8 mouse cellular contexts compared by ENCODE assay signal in the genomic region with DNA sequence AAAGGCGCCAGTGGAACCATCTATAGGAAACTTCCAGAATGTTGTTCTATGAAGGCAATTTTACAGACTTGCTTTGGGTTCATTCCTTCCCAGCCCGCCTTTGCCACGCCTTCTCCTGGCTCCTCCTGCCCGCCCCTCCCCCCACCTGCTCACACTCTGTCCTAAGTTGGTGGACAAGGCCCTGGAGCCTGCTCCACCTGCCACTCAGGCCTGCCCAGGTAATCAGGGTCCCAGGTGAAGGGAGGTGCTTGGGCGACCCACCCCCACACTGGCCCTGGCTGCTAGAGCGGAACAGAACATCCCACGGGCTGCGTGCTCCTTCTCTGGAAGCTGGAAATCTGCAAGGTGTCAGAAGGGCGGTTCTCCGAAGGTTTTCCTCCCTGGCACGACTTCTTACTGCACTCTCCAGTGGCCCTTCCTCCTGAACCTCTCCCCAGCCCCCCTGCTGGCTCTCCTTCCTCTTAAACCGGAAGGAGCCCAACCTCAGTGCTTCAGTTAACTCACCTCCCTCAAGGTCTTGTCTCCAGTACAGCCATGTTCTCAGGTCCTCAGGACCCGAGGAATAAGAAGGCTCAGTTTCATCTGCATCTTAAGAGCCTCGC. TPM values are rescaled to one million over a fixed set of nuclear protein-coding genes. Genes with fewer than 3 reads are reported as not detected.
DNase-seq lines count a peak whose midpoint lies in the region; ATAC-seq lines count a peak whose summit lies in the region.

No protein-coding gene starts in this region.

- no peaks in the 10 kb centered on the region for H3K27me3 ChIP-seq in heart, embryonic 13.5 days (replicated peaks)
- H3K27me3 ChIP-seq in embryonic facial prominence, embryonic 12.5 days, result no peaks in the 10 kb centered on the region

- 42% methylated on average over 14 of the region's 14 CpGs for WGBS in heart, embryonic 13.5 days
- 30% methylated on average over 14 of the region's 14 CpGs for WGBS in embryonic facial prominence, embryonic 12.5 days
- 60% methylated on average over 10 of the region's 14 CpGs for WGBS in macrophage (ENCODE audit: missing documents)

- H3K4me2 ChIP-seq in heart, embryonic 13.5 days, result no peak overlapping the region
- no peak overlapping the region for H3K4me2 ChIP-seq in embryonic facial prominence, embryonic 12.5 days (replicated peaks)

- H3K4me1 ChIP-seq in heart, embryonic 13.5 days, result peaks cover 14% of the 10 kb centered on the region; the same call in 1 of the 2 replicates
- peaks cover 4% of the 10 kb centered on the region; the same call in 1 of the 2 replicates for H3K4me1 ChIP-seq in embryonic facial prominence, embryonic 12.5 days

- no peak overlapping the region for H3K4me3 ChIP-seq in heart, embryonic 13.5 days
- no peak overlapping the region for H3K4me3 ChIP-seq in embryonic facial prominence, embryonic 12.5 days
- H3K4me3 ChIP-seq in macrophage (ENCODE audit: inconsistent target), result no peak overlapping the region

- DNase-seq in heart, postnatal 4 days, result no peak
- peak; percentile 46 to 53 for DNase-seq in kidney, postnatal 36 days
- DNase-seq in adrenal gland, adult 2 months, result no peak
- DNase-seq in cerebellum, adult 18-20 months, result no peak
- no peak for DNase-seq in urinary bladder, postnatal 10 days (ENCODE audit: low spot score)

- 0 out of 2 replicates have a peak, but pooled peaks have one; percentile 35 for ATAC-seq in heart, embryonic 13.5 days (ENCODE audit: extremely low read depth, insufficient number of reproducible peaks, low FRiP score, low TSS enrichment)
- 0 out of 2 replicates have a peak, but pooled peaks have one; percentile 6 for ATAC-seq in embryonic facial prominence, embryonic 12.5 days (ENCODE audit: insufficient number of reproducible peaks, insufficient read depth, low FRiP score, low TSS enrichment)

- no peaks in the 10 kb centered on the region for H3K36me3 ChIP-seq in heart, embryonic 13.5 days
- no peaks in the 10 kb centered on the region for H3K36me3 ChIP-seq in embryonic facial prominence, embryonic 12.5 days
- H3K36me3 ChIP-seq in macrophage (ENCODE audit: inconsistent target), result no peaks in the 10 kb centered on the region

- H3K9ac ChIP-seq in heart, embryonic 13.5 days, result no peak overlapping the region
- no peak overlapping the region for H3K9ac ChIP-seq in embryonic facial prominence, embryonic 12.5 days

- no peak overlapping the region for H3K27ac ChIP-seq in heart, embryonic 13.5 days (replicated peaks)
- no peak overlapping the region for H3K27ac ChIP-seq in embryonic facial prominence, embryonic 12.5 days
- H3K27ac ChIP-seq in macrophage, result 0 out of 2 replicates have a peak overlapping the region, but pooled peaks have one; percentile 10

- H3K79me2 ChIP-seq in macrophage (ENCODE audit: inconsistent target), result no peaks in the 10 kb centered on the region

- no peaks in the 10 kb centered on the region for H3K9me3 ChIP-seq in heart, embryonic 13.5 days
- H3K9me3 ChIP-seq in embryonic facial prominence, embryonic 12.5 days, result no peaks in the 10 kb centered on the region

RNA-seq across cellular contexts. Expression of a gene that starts 18.7 kb away (rescaled TPM):
- polyA plus RNA-seq in heart, embryonic 13.5 days (2015; fragmentation: Nextera tagmentation; extraction: Ambion mirVana), result 2.5 and 3.5 TPM in 2 replicates
- 1 to 10 TPM; 3.1 to 3.7 TPM for total RNA-seq in heart, postnatal 4 days (2021)
- polyA plus RNA-seq in embryonic facial prominence, embryonic 12.5 days (2016; fragmentation: Nextera tagmentation; extraction: Ambion mirVana), result 2.0 and 2.3 TPM in 2 replicates
- 10 to 100 TPM in 16 of 26 experiments, 1 to 10 TPM in 10; 2.6 to 61.4 (median 17.5) TPM for total RNA-seq in macrophage (2018; cell fraction: chromatin; rRNA removed)
- total RNA-seq in macrophage (2018; cell fraction: cytosol; rRNA removed), result 100 to 1,000 TPM in 9 of 26 experiments, 10 to 100 TPM in 17; 29.8 to 129 (median 60.5) TPM
- 100 to 1,000 TPM in 1 of 26 experiments, 10 to 100 TPM in 24, 1 to 10 TPM in 1; 5.4 to 108 (median 31.2) TPM for total RNA-seq in macrophage (2018; cell fraction: nucleus; rRNA removed)
- polyA plus RNA-seq in macrophage (2018), result 44.5 to 143 TPM (median 102 TPM) in 3 replicates
- total RNA-seq in adrenal gland, adult 2 months (2021), result 10 to 100 TPM; 17.1 to 19.8 TPM
- polyA plus RNA-seq in adrenal gland, adult 2 months (2012; rRNA removed), result 49.2 and 55.1 TPM in 2 replicates

RNA-seq across cellular contexts. Expression of a gene that starts 43.8 kb away (rescaled TPM):
- polyA plus RNA-seq in heart, embryonic 13.5 days (2015; fragmentation: Nextera tagmentation; extraction: Ambion mirVana), result 102 and 105 TPM in 2 replicates
- total RNA-seq in heart, postnatal 4 days (2021), result 100 to 1,000 TPM; 116 to 127 TPM
- 10.5 and 11.0 TPM in 2 replicates for polyA plus RNA-seq in embryonic facial prominence, embryonic 12.5 days (2016; fragmentation: Nextera tagmentation; extraction: Ambion mirVana)
- total RNA-seq in macrophage (2018; cell fraction: chromatin; rRNA removed), result 1 to 10 TPM in 18 of 26 experiments, under 1 TPM in 8; 0.39 to 4.1 (median 1.8) TPM
- 1 to 10 TPM in 25 of 26 experiments, under 1 TPM in 1; 0.81 to 3.0 (median 1.9) TPM for total RNA-seq in macrophage (2018; cell fraction: cytosol; rRNA removed)
- 1 to 10 TPM in 12 of 26 experiments, under 1 TPM in 14; 0.15 to 2.5 (median 0.98) TPM for total RNA-seq in macrophage (2018; cell fraction: nucleus; rRNA removed)
- polyA plus RNA-seq in macrophage (2018), result 0.87 to 2.7 TPM (median 2.6 TPM) in 3 replicates
- 1 to 10 TPM; 2.7 to 3.6 TPM for total RNA-seq in adrenal gland, adult 2 months (2021)
- polyA plus RNA-seq in adrenal gland, adult 2 months (2012; rRNA removed), result 5.9 and 7.7 TPM in 2 replicates

RNA-seq across cellular contexts. Expression of a gene that starts 53.1 kb away (rescaled TPM):
- polyA plus RNA-seq in heart, embryonic 13.5 days (2015; fragmentation: Nextera tagmentation; extraction: Ambion mirVana), result 303 and 356 TPM in 2 replicates
- 100 to 1,000 TPM; 129 to 148 TPM for total RNA-seq in heart, postnatal 4 days (2021)
- 451 and 487 TPM in 2 replicates for polyA plus RNA-seq in embryonic facial prominence, embryonic 12.5 days (2016; fragmentation: Nextera tagmentation; extraction: Ambion mirVana)
- 100 to 1,000 TPM in 6 of 26 experiments, 10 to 100 TPM in 20; 20.1 to 126 (median 78.8) TPM for total RNA-seq in macrophage (2018; cell fraction: chromatin; rRNA removed)
- 100 to 1,000 TPM; 158 to 370 (median 262) TPM for total RNA-seq in macrophage (2018; cell fraction: cytosol; rRNA removed)
- total RNA-seq in macrophage (2018; cell fraction: nucleus; rRNA removed), result 100 to 1,000 TPM in 4 of 26 experiments, 10 to 100 TPM in 22; 26.8 to 123 (median 62.0) TPM
- polyA plus RNA-seq in macrophage (2018), result 325 to 524 TPM (median 378 TPM) in 3 replicates
- total RNA-seq in adrenal gland, adult 2 months (2021), result 100 to 1,000 TPM; 187 to 199 TPM
- 12.2 and 21.1 TPM in 2 replicates for polyA plus RNA-seq in adrenal gland, adult 2 months (2012; rRNA removed)

Comparison
In these comparisons a context has a peak if more than half of its experiments do, and no peak if none do; other contexts are left out.
1. DNase-seq: peak in kidney, postnatal 36 days (2 of 2); none in heart, postnatal 4 days (single experiment), adrenal gland, adult 2 months (single experiment), cerebellum, adult 18-20 months (0 of 2) and urinary bladder, postnatal 10 days (single experiment).
2. RNA of a gene that starts 18.7 kb away (polyA plus RNA-seq): 44.5 to 143 TPM in macrophage and 49.2 to 55.1 TPM in adrenal gland, adult 2 months; 2.5 to 3.5 TPM in heart, embryonic 13.5 days and 2.0 to 2.3 TPM in embryonic facial prominence, embryonic 12.5 days; every median in the first group is over 10 times any median in the second.
3. RNA of a gene that starts 53.1 kb away (polyA plus RNA-seq): 325 to 524 TPM in macrophage, 451 to 487 TPM in embryonic facial prominence, embryonic 12.5 days and 303 to 356 TPM in heart, embryonic 13.5 days; 12.2 to 21.1 TPM in adrenal gland, adult 2 months; every median in the first group is over 10 times any median in the second.